Mouse (Mus musculus) liver, adult 2 months (tissue): ENCODE measurements around the gene Tmbim4.

ENCODE experiments used
- CTCF ChIP-seq: fragments of 200-500 bp; IDR thresholded peaks from 2 replicates; pipeline ENCODE4 v1.5.1; 2011; ENCODE audit warnings: low read depth, low read length, control low read depth
- POLR2A ChIP-seq: fragments of 200-500 bp; IDR thresholded peaks from 2 replicates; pipeline ENCODE4 v1.6.1; 2011; ENCODE audit warnings: low read length, control low read depth; ENCODE audit not compliant: insufficient read depth; ENCODE audit errors: extremely low read depth

- TF ChIP-seq POLR2A (no peak), CTCF (no peak)
These were observed 37.9 kb upstream of the Tmbim4 start for GRCm38 (mm10) chr10:120163490-120163889.
